Mouse (Mus musculus) stomach, embryonic 14.5 days (tissue): ENCODE data around the gene Pxylp1. TPM values are rescaled to one million over a fixed set of nuclear protein-coding genes. Genes with fewer than 3 reads are reported as not detected.

Source experiments
- ATAC-seq: fragments of 200-750 bp; cut with Nextera tagmentation; 2 replicates; pipeline ENCODE4 v1.8.0; 2017; ENCODE audit warnings: low read depth, moderate TSS enrichment; ENCODE audit not compliant: insufficient number of reproducible peaks, insufficient read depth, low FRiP score
- H3K27ac ChIP-seq: fragments of 300-500 bp; sonication (generic); 2 replicates; pipeline ENCODE4 v1.5.1; 2014; ENCODE audit warnings: mild to moderate bottlenecking, low read length, moderate library complexity, mixed read lengths
- H3K27me3 ChIP-seq: fragments of 300-500 bp; sonication (generic); 2 replicates; pipeline ENCODE4 v1.6.1; 2014; ENCODE audit warnings: low read length, control low read depth, mixed read lengths; ENCODE audit not compliant: control insufficient read depth, insufficient read depth
- H3K36me3 ChIP-seq: fragments of 300-500 bp; sonication (generic); 2 replicates; pipeline ENCODE4 v1.6.1; 2014; ENCODE audit warnings: mild to moderate bottlenecking, control low read depth, low read length, moderate library complexity, mixed read lengths; ENCODE audit not compliant: control insufficient read depth, insufficient read depth
- H3K4me1 ChIP-seq: fragments of 300-500 bp; sonication (generic); 2 replicates; pipeline ENCODE4 v1.6.1; 2014; ENCODE audit warnings: low read length, control low read depth, mixed read lengths; ENCODE audit not compliant: control insufficient read depth, insufficient read depth
- H3K4me2 ChIP-seq: fragments of 300-500 bp; sonication (generic); replicated peaks from 2 replicates; pipeline ENCODE4 v1.6.1; 2014; ENCODE audit warnings: low read depth, low read length, control low read depth
- H3K4me3 ChIP-seq: fragments of 300-500 bp; sonication (generic); 2 replicates; pipeline ENCODE4 v1.5.1; 2014; ENCODE audit warnings: low read depth, low read length, control low read depth
- H3K9ac ChIP-seq: fragments of 300-500 bp; sonication (generic); replicated peaks from 2 replicates; pipeline ENCODE4 v1.6.1; 2014; ENCODE audit warnings: low read depth, mild to moderate bottlenecking, control low read depth, low read length, moderate library complexity, mixed read lengths
- H3K9me3 ChIP-seq: fragments of 300-500 bp; sonication (generic); 2 replicates; pipeline ENCODE4 v1.6.1; 2016; ENCODE audit warnings: low read depth, low read length, control low read depth; ENCODE audit not compliant: control insufficient read depth
- WGBS: fragments of 180-500 bp; shearing (Covaris S2); extraction: QIAGEN DNeasy Blood & Tissue Kit; methylation state at CpG from one replicate; pipeline ENCODE4 v1.1.7; 2014; 5-methylcytosine and 5-hydroxymethylcytosine counted together
- polyA plus RNA-seq: library from polyadenylated mRNA; unstranded; fragments of >200 nt; fragmentation: Nextera tagmentation; extraction: Ambion mirVana; gene quantifications from 2 replicates; pipeline ENCODE4 v1.2.1, GENCODE M21; 2014

The Pxylp1 gene
- polyA plus RNA-seq, 1 experiment from 2014 or later = 37.7 TPM

GRCm38 (mm10) chr9:96861092-96861487 is 31.4 kb downstream of the Pxylp1 start:
- Histone ChIP-seq H3K4me2 (no peak overlapping the region), H3K9ac (no peak overlapping the region), H3K4me3 (no peak overlapping the region), H3K36me3 (no peaks in the 10 kb centered on the region), H3K9me3 (no peaks in the 10 kb centered on the region), H3K4me1 (no peaks in the 10 kb centered on the region), H3K27ac (no peak overlapping the region; the same call in 1 of the 2 replicates), H3K27me3 (no peaks in the 10 kb centered on the region)
- ATAC-seq = no peak
- WGBS = 80% methylated on average over 10 of the region's 10 CpGs

GRCm38 (mm10) chr9:96860380-96861091 is 31.9 kb downstream of the Pxylp1 start:
- no peak overlapping the region for H3K4me3 ChIP-seq
- H3K4me2 ChIP-seq = no peak overlapping the region
- H3K27me3 ChIP-seq = no peaks in the 10 kb centered on the region
- no peak for ATAC-seq
- no peak overlapping the region for H3K27ac ChIP-seq
- H3K36me3 ChIP-seq = no peaks in the 10 kb centered on the region
- H3K4me1 ChIP-seq = no peaks in the 10 kb centered on the region
- WGBS = 85% methylated on average over 5 of the region's 5 CpGs
- H3K9me3 ChIP-seq = no peaks in the 10 kb centered on the region
- no peak overlapping the region for H3K9ac ChIP-seq

GRCm38 (mm10) chr9:96859027-96859426 is 33.4 kb downstream of the Pxylp1 start:
- ATAC-seq = no peak
- no peaks in the 10 kb centered on the region for H3K27me3 ChIP-seq
- H3K9ac ChIP-seq = no peak overlapping the region
- no peaks in the 10 kb centered on the region for H3K9me3 ChIP-seq
- H3K36me3 ChIP-seq = no peaks in the 10 kb centered on the region
- H3K27ac ChIP-seq = no peak overlapping the region
- no peaks in the 10 kb centered on the region for H3K4me1 ChIP-seq
- no peak overlapping the region for H3K4me3 ChIP-seq
- 43% methylated on average over 2 of the region's 2 CpGs for WGBS
- H3K4me2 ChIP-seq = no peak overlapping the region

- H3K4me1 ChIP-seq = no peaks in the 10 kb centered on the region
- H3K27ac ChIP-seq = no peak overlapping the region
- H3K27me3 ChIP-seq = no peaks in the 10 kb centered on the region
- 78% methylated on average over 4 of the region's 4 CpGs for WGBS
- no peak overlapping the region for H3K9ac ChIP-seq
- no peak for ATAC-seq
- no peaks in the 10 kb centered on the region for H3K36me3 ChIP-seq
- H3K4me3 ChIP-seq = no peak overlapping the region
- H3K9me3 ChIP-seq = no peaks in the 10 kb centered on the region
- no peak overlapping the region for H3K4me2 ChIP-seq
Observed at GRCm38 (mm10) chr9:96857838-96858237, 34.6 kb downstream of the Pxylp1 start.

- no peak overlapping the region for H3K4me2 ChIP-seq
- no peak for ATAC-seq
- H3K4me1 ChIP-seq = no peaks in the 10 kb centered on the region
- H3K36me3 ChIP-seq = no peaks in the 10 kb centered on the region
- H3K4me3 ChIP-seq = no peak overlapping the region
- H3K9me3 ChIP-seq = no peaks in the 10 kb centered on the region
- H3K27ac ChIP-seq = no peak overlapping the region
- no peak overlapping the region for H3K9ac ChIP-seq
- no peaks in the 10 kb centered on the region for H3K27me3 ChIP-seq
- WGBS = 77% methylated on average over 16 of the region's 16 CpGs
Observed at GRCm38 (mm10) chr9:96853300-96854186, 38.9 kb downstream of the Pxylp1 start.

- WGBS = 55% methylated on average over 7 of the region's 7 CpGs
- ATAC-seq = no peak
- no peak overlapping the region for H3K27ac ChIP-seq
Observed at GRCm38 (mm10) chr9:96851634-96852033, 40.8 kb downstream of the Pxylp1 start.

GRCm38 (mm10) chr9:96851036-96851435 is 41.4 kb downstream of the Pxylp1 start:
- Histone ChIP-seq H3K27ac (no peak overlapping the region), H3K4me3 (no peak overlapping the region), H3K27me3 (no peaks in the 10 kb centered on the region), H3K9ac (no peak overlapping the region), H3K4me1 (no peaks in the 10 kb centered on the region), H3K4me2 (no peak overlapping the region), H3K36me3 (no peaks in the 10 kb centered on the region), H3K9me3 (no peaks in the 10 kb centered on the region)
- WGBS = 70% methylated on average over 7 of the region's 7 CpGs
- ATAC-seq = no peak

More at GRCm38 (mm10) chr9:96851634-96852033, 40.8 kb downstream of the Pxylp1 start:
- H3K27me3 ChIP-seq = no peaks in the 10 kb centered on the region
- no peak overlapping the region for H3K9ac ChIP-seq
- no peaks in the 10 kb centered on the region for H3K4me1 ChIP-seq
- no peaks in the 10 kb centered on the region for H3K9me3 ChIP-seq
- no peaks in the 10 kb centered on the region for H3K36me3 ChIP-seq
- H3K4me3 ChIP-seq = no peak overlapping the region
- H3K4me2 ChIP-seq = no peak overlapping the region

GRCm38 (mm10) chr9:96849012-96849411 is 43.5 kb downstream of the Pxylp1 start:
- ATAC-seq = no peak
- Histone ChIP-seq H3K36me3 (no peaks in the 10 kb centered on the region), H3K27ac (no peak overlapping the region), H3K27me3 (no peaks in the 10 kb centered on the region), H3K4me3 (no peak overlapping the region), H3K9me3 (no peaks in the 10 kb centered on the region), H3K4me1 (no peaks in the 10 kb centered on the region), H3K9ac (no peak overlapping the region), H3K4me2 (no peak overlapping the region)
- WGBS = 60% methylated on average over 5 of the region's 5 CpGs
